9 mouse cellular contexts compared by ENCODE assay signal in the genomic region with DNA sequence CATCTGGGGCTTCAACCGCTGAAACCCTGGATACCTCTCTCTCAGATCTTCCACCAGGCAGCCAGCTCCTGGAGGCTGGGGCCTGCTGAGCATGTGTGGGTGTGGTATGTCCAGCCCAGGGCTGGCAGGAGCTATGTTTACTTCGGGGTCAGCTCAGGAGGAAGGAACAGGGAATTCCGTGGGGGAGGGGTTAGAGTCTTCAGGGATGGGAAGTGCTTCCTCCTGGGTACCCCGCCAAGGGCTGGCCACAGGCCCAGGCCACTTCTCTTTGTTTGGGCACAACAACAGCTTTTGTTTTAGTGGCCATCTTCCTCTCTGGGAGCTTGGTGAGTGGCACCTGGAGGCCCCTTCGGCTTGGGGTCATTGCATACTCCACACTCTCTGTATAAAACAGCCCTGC. TPM values are rescaled to one million over a fixed set of nuclear protein-coding genes. Genes with fewer than 3 reads are reported as not detected.
DNase-seq lines count a peak whose midpoint lies in the region; ATAC-seq and TF ChIP-seq lines count a peak whose summit lies in the region.
"Had no signal": no experiment of that assay in that cellular context is flagged by ENCODE, and none has a peak within 500 bp of the region (broad histone marks: within the 10 kb centered on the region; RNA-seq: fewer than 3 reads in every experiment).

No protein-coding gene starts in this region.

- no peak overlapping the region for H3K4me3 ChIP-seq in midbrain, postnatal 0 days (ENCODE audit: low read depth, low read length)
- no peak overlapping the region for H3K4me3 ChIP-seq in midbrain, embryonic 15.5 days
- H3K4me3 ChIP-seq in gastrocnemius, adult 2 months: peak overlapping the region; percentile 34; the same call in 1 of the 2 replicates
- H3K4me3 ChIP-seq in lung, embryonic 15.5 days: no peak overlapping the region

- intact Hi-C loops in gastrocnemius, adult 2 months (cut with DNase I): no loop called here

- WGBS in midbrain, postnatal 0 days: 35% methylated on average over 5 of the region's 5 CpGs
- WGBS in midbrain, embryonic 15.5 days: 26% methylated on average over 5 of the region's 5 CpGs
- 6% methylated on average over 5 of the region's 5 CpGs for WGBS in lung, embryonic 15.5 days

- no peaks in the 10 kb centered on the region for H3K9me3 ChIP-seq in midbrain, postnatal 0 days (ENCODE audit: low read length)
- no peaks in the 10 kb centered on the region for H3K9me3 ChIP-seq in midbrain, embryonic 15.5 days
- no peaks in the 10 kb centered on the region for H3K9me3 ChIP-seq in lung, embryonic 15.5 days

- TF ChIP-seq CTCF in midbrain, postnatal 0 days (IDR thresholded peaks at IDR 0.05): 0 out of 2 replicates have a peak, but pooled peaks have one; percentile 17
- TF ChIP-seq CTCF in gastrocnemius, adult 2 months (IDR thresholded peaks at IDR 0.05): no peak; the same call in 1 of the 2 replicates

- no peak overlapping the region for H3K4me2 ChIP-seq in midbrain, postnatal 0 days (ENCODE audit: low read depth, low read length, poor library complexity, severe bottlenecking)
- H3K4me2 ChIP-seq in midbrain, embryonic 15.5 days: no peak overlapping the region
- peak overlapping the region; percentile 23; the same call in 1 of the 2 replicates for H3K4me2 ChIP-seq in lung, embryonic 15.5 days

- H3K9ac ChIP-seq in midbrain, postnatal 0 days (replicated peaks; ENCODE audit: low read length, poor library complexity, severe bottlenecking): no peak overlapping the region
- no peak overlapping the region for H3K9ac ChIP-seq in midbrain, embryonic 15.5 days
- no peak overlapping the region for H3K9ac ChIP-seq in lung, embryonic 15.5 days

- H3K36me3 ChIP-seq in midbrain, postnatal 0 days (ENCODE audit: insufficient read depth, low read length): no peaks in the 10 kb centered on the region
- no peaks in the 10 kb centered on the region for H3K36me3 ChIP-seq in midbrain, embryonic 15.5 days (replicated peaks)
- H3K36me3 ChIP-seq in lung, embryonic 15.5 days: no peaks in the 10 kb centered on the region

- no peaks in the 10 kb centered on the region for H3K27me3 ChIP-seq in midbrain, postnatal 0 days (ENCODE audit: insufficient read depth, low read length)
- H3K27me3 ChIP-seq in midbrain, embryonic 15.5 days (replicated peaks): no peaks in the 10 kb centered on the region
- no peaks in the 10 kb centered on the region for H3K27me3 ChIP-seq in lung, embryonic 15.5 days

- ATAC-seq in midbrain, postnatal 0 days (ENCODE audit: low FRiP score): no peak
- no peak for ATAC-seq in midbrain, embryonic 15.5 days (replicated peaks)
- ATAC-seq in lung, embryonic 15.5 days (ENCODE audit: borderline replicate concordance, extremely low read depth, low FRiP score, low TSS enrichment): peak; percentile 58
- ATAC-seq in frontal cortex, adult (ENCODE audit: low TSS enrichment): no peak

- no peak for DNase-seq in midbrain, postnatal 0 days (ENCODE audit: low spot score)
- peak; percentile 74 for DNase-seq in gastrocnemius, adult 2 months
- DNase-seq in kidney, adult 11 months: peak; percentile 79
- no peak for DNase-seq in spleen, postnatal 4 days (ENCODE audit: low spot score in 2 of 2)
- DNase-seq in right cerebral cortex, postnatal 14 days: no peak

- 0 out of 2 replicates have a peak, but pooled peaks cover 15% of the 10 kb centered on the region for H3K4me1 ChIP-seq in midbrain, postnatal 0 days (ENCODE audit: insufficient read depth, low read length)
- peaks cover 31% of the 10 kb centered on the region for H3K4me1 ChIP-seq in midbrain, embryonic 15.5 days
- peaks cover 76% of the 10 kb centered on the region for H3K4me1 ChIP-seq in lung, embryonic 15.5 days

- no peak overlapping the region for H3K27ac ChIP-seq in midbrain, postnatal 0 days (ENCODE audit: low read depth, low read length)
- H3K27ac ChIP-seq in midbrain, embryonic 15.5 days: no peak overlapping the region
- H3K27ac ChIP-seq in gastrocnemius, adult 2 months: peak overlapping the region; percentile 82
- peak overlapping the region; percentile 75 for H3K27ac ChIP-seq in lung, embryonic 15.5 days

RNA-seq across cellular contexts. Expression of a gene that starts 8.3 kb away (rescaled TPM):
- total RNA-seq in midbrain, postnatal 0 days (2014; rRNA removed): 0.11 TPM in 1 of 2 replicates, not detected in the other
- 0.14 TPM in 1 of 2 replicates, not detected in the other for polyA plus RNA-seq in midbrain, postnatal 0 days (2015; fragmentation: Nextera tagmentation; extraction: Ambion mirVana)
- polyA plus RNA-seq in midbrain, embryonic 15.5 days (2015; fragmentation: Nextera tagmentation; extraction: Ambion mirVana): 0.20 and 0.31 TPM in 2 replicates
- total RNA-seq in gastrocnemius, adult 2 months (2021): not detected
- polyA plus RNA-seq in lung, embryonic 15.5 days (2015; fragmentation: Nextera tagmentation; extraction: Ambion mirVana): 0.35 and 0.75 TPM in 2 replicates
- polyA plus RNA-seq: spleen, adult 2 months had no signal

RNA-seq across cellular contexts. Expression of a gene that starts 21.7 kb away (rescaled TPM):
- total RNA-seq in midbrain, postnatal 0 days (2014; rRNA removed): 39.0 and 40.8 TPM in 2 replicates
- 71.0 and 71.4 TPM in 2 replicates for polyA plus RNA-seq in midbrain, postnatal 0 days (2015; fragmentation: Nextera tagmentation; extraction: Ambion mirVana)
- 132 and 158 TPM in 2 replicates for polyA plus RNA-seq in midbrain, embryonic 15.5 days (2015; fragmentation: Nextera tagmentation; extraction: Ambion mirVana)
- total RNA-seq in gastrocnemius, adult 2 months (2021): under 1 TPM; 0.51 to 0.92 TPM
- 858 and 992 TPM in 2 replicates for polyA plus RNA-seq in lung, embryonic 15.5 days (2015; fragmentation: Nextera tagmentation; extraction: Ambion mirVana)

RNA-seq across cellular contexts. Expression of a gene that starts 21.8 kb away (rescaled TPM):
- total RNA-seq in midbrain, postnatal 0 days (2014; rRNA removed): 99.8 and 144 TPM in 2 replicates
- 35.1 and 36.6 TPM in 2 replicates for polyA plus RNA-seq in midbrain, postnatal 0 days (2015; fragmentation: Nextera tagmentation; extraction: Ambion mirVana)
- polyA plus RNA-seq in midbrain, embryonic 15.5 days (2015; fragmentation: Nextera tagmentation; extraction: Ambion mirVana): 32.2 and 36.1 TPM in 2 replicates
- 10 to 100 TPM; 33.7 to 37.5 TPM for total RNA-seq in gastrocnemius, adult 2 months (2021)
- polyA plus RNA-seq in lung, embryonic 15.5 days (2015; fragmentation: Nextera tagmentation; extraction: Ambion mirVana): 52.3 and 54.0 TPM in 2 replicates

RNA-seq across cellular contexts. Expression of a gene that starts 26.8 kb away (rescaled TPM):
- total RNA-seq in midbrain, postnatal 0 days (2014; rRNA removed): 1.8 and 4.0 TPM in 2 replicates
- 0.25 and 0.34 TPM in 2 replicates for polyA plus RNA-seq in midbrain, postnatal 0 days (2015; fragmentation: Nextera tagmentation; extraction: Ambion mirVana)
- polyA plus RNA-seq in midbrain, embryonic 15.5 days (2015; fragmentation: Nextera tagmentation; extraction: Ambion mirVana): 0.57 and 0.66 TPM in 2 replicates
- total RNA-seq in gastrocnemius, adult 2 months (2021): not detected
- polyA plus RNA-seq in lung, embryonic 15.5 days (2015; fragmentation: Nextera tagmentation; extraction: Ambion mirVana): 0.14 TPM in 1 of 2 replicates, not detected in the other

Comparison
In these comparisons a context has a peak if more than half of its experiments do, and no peak if none do; other contexts are left out.
1. DNase-seq: peak in gastrocnemius, adult 2 months (single experiment) and kidney, adult 11 months (single experiment); none in midbrain, postnatal 0 days (single experiment), spleen, postnatal 4 days (0 of 2) and right cerebral cortex, postnatal 14 days (single experiment).
2. H3K27ac ChIP-seq: peak in gastrocnemius, adult 2 months (single experiment) and lung, embryonic 15.5 days (single experiment); none in midbrain, postnatal 0 days (single experiment) and midbrain, embryonic 15.5 days (single experiment).